Mouse (Mus musculus) stomach, postnatal 0 days (tissue): ENCODE data around the gene Cpt1c.

ENCODE experiments used
- CTCF ChIP-seq: IDR thresholded peaks from 2 replicates; pipeline ENCODE4 v1.5.1; 2016; ENCODE audit warnings: antibody characterized with exemption, low read depth, mild to moderate bottlenecking, moderate library complexity
- EP300 ChIP-seq: optimal IDR thresholded peaks from 2 replicates; pipeline ENCODE3; 2016; ENCODE audit warnings: antibody characterized with exemption

DNA sequence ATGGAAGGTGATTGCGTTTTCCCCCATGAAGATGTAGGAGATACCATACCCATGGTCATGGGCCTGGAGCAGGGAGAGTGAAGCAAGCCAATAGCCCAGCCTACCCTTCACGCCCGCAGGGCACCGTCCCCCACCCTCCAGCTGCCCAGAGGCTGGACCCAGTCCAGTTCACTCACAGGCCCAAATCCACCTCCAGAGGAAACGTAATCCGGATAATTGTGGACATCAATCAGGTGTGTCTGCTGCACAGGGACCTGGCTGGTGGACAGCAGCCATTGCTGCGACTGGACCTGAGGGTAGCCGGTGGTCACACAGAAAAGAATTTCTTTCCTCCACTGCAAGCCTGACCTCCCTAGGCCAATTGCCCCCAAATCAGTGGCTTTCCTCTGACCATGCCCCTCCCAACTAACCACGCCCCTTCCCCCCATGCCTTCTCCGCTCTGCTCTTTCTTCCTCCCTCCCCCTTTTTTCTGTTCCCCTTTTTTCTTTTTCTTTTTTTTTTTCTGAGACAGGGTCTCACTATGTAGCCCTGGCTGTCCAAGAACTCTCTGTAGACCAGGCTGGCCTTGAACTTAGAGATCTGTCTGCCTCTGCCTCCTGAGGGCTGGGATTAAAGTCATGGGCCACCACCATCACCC, 14.7 kb downstream of the Cpt1c start:
- TF ChIP-seq CTCF (no peak), EP300 (no peak)
